Mouse (Mus musculus) myocyte (in vitro differentiated cells): ENCODE measurements around the gene Ncor2.
A peak's percentile ranks its signal among the peaks of the same experiment; 100 is the strongest.

ENCODE experiments used
- CEBPB ChIP-seq: IDR thresholded peaks from 2 replicates; pipeline ENCODE4 v1.6.1; 2011; ENCODE audit warnings: mild to moderate bottlenecking, moderate library complexity; ENCODE audit not compliant: poor library complexity, insufficient read depth, severe bottlenecking
- E2F4 ChIP-seq: IDR thresholded peaks from one replicate; pipeline ENCODE4 v1.6.1; 2011; ENCODE audit warnings: mild to moderate bottlenecking, control low read depth, moderate library complexity; ENCODE audit not compliant: insufficient read depth
- MAX ChIP-seq: IDR thresholded peaks from one replicate; pipeline ENCODE4 v1.6.1; 2011; ENCODE audit warnings: low read depth, mild to moderate bottlenecking, control low read depth
- MYOD1 ChIP-seq, 3 experiments: IDR thresholded peaks; one replicate each; pipeline ENCODE4 v1.6.1; 2011; ENCODE audit warnings: control low read depth in 2 of 3, low read depth in 2 of 3, mild to moderate bottlenecking in 2 of 3, moderate library complexity in 1 of 3; ENCODE audit not compliant: insufficient read length in 2 of 3, control insufficient read depth in 1 of 3
- MYOG ChIP-seq, 3 experiments: IDR thresholded peaks; one replicate each; pipeline ENCODE4 v1.6.1; 2011; ENCODE audit warnings: control low read depth in 2 of 3, low read depth in 2 of 3, mild to moderate bottlenecking in 2 of 3; ENCODE audit not compliant: insufficient read length in 2 of 3, control insufficient read depth in 1 of 3, insufficient read depth in 1 of 3
- POLR2A ChIP-seq: IDR thresholded peaks from one replicate; pipeline ENCODE4 v1.6.1; 2011; ENCODE audit warnings: low read depth, mild to moderate bottlenecking, control low read depth, moderate library complexity; ENCODE audit not compliant: insufficient read length
- POLR2AphosphoS2 ChIP-seq: IDR thresholded peaks from one replicate; pipeline ENCODE4 v1.6.1; 2011; ENCODE audit warnings: low read depth, control low read depth; ENCODE audit not compliant: insufficient read length
- REST ChIP-seq: IDR thresholded peaks from one replicate; pipeline ENCODE4 v1.6.1; 2011; ENCODE audit warnings: mild to moderate bottlenecking, control low read depth, moderate library complexity; ENCODE audit not compliant: insufficient read depth, insufficient read length
- SRF ChIP-seq: IDR thresholded peaks from one replicate; pipeline ENCODE4 v1.6.1; 2011; ENCODE audit warnings: low read depth; ENCODE audit not compliant: control insufficient read depth, insufficient read length
- TCF12 ChIP-seq: IDR thresholded peaks from one replicate; pipeline ENCODE4 v1.6.1; 2011; ENCODE audit warnings: mild to moderate bottlenecking, control low read depth; ENCODE audit not compliant: poor library complexity, insufficient read depth, severe bottlenecking
- TCF3 ChIP-seq: IDR thresholded peaks from one replicate; pipeline ENCODE4 v1.6.1; 2011; ENCODE audit warnings: low read depth, control low read depth; ENCODE audit not compliant: insufficient read length
- USF1 ChIP-seq: IDR thresholded peaks from one replicate; pipeline ENCODE4 v1.6.1; 2011; ENCODE audit warnings: low read depth, mild to moderate bottlenecking, control low read depth, moderate library complexity

GRCm38 (mm10) chr5:125052603-125053488 lies 126.2 kb downstream of the Ncor2 start:
- no peak for TF ChIP-seq POLR2A
- TF ChIP-seq E2F4, result no peak
- TF ChIP-seq POLR2AphosphoS2, result no peak
- no peak for TF ChIP-seq MAX
- no peak for TF ChIP-seq USF1
- no peak for TF ChIP-seq MYOD1 (IDR thresholded peaks at IDR 0.05; ENCODE audit: control insufficient read depth in 1 of 3, insufficient read length in 2 of 3, low read depth in 2 of 3)
- TF ChIP-seq REST, result no peak
- TF ChIP-seq TCF3, result no peak
- TF ChIP-seq CEBPB, result no peak
- TF ChIP-seq TCF12, result no peak
- TF ChIP-seq MYOG (IDR thresholded peaks at IDR 0.05; ENCODE audit: control insufficient read depth in 1 of 3, insufficient read depth in 1 of 3, insufficient read length in 2 of 3, low read depth in 2 of 3), result peak in 1 of 3 experiments; percentile 21
- no peak for TF ChIP-seq SRF
